Mouse (Mus musculus) kidney, adult 2 months (tissue): ENCODE measurements around the gene Ninl.

ENCODE experiments used
- CTCF ChIP-seq: fragments of 200-500 bp; conservative IDR thresholded peaks from 2 replicates; pipeline ENCODE4 v1.5.1; 2011; ENCODE audit warnings: low read depth, mild to moderate bottlenecking, control low read depth, low read length, moderate library complexity, mixed read lengths; ENCODE audit not compliant: insufficient read depth, insufficient read length
- POLR2A ChIP-seq: fragments of 200-500 bp; IDR thresholded peaks from one replicate; pipeline ENCODE4 v1.6.1; 2011; ENCODE audit warnings: low read depth, low read length, control low read depth

GRCm38 (mm10) chr2:150884779-150885110 lies 154.4 kb downstream of the Ninl start:
- TF ChIP-seq CTCF = no peak
- TF ChIP-seq POLR2A = no peak
